8 mouse cellular contexts compared by ENCODE assay signal in the genomic region with DNA sequence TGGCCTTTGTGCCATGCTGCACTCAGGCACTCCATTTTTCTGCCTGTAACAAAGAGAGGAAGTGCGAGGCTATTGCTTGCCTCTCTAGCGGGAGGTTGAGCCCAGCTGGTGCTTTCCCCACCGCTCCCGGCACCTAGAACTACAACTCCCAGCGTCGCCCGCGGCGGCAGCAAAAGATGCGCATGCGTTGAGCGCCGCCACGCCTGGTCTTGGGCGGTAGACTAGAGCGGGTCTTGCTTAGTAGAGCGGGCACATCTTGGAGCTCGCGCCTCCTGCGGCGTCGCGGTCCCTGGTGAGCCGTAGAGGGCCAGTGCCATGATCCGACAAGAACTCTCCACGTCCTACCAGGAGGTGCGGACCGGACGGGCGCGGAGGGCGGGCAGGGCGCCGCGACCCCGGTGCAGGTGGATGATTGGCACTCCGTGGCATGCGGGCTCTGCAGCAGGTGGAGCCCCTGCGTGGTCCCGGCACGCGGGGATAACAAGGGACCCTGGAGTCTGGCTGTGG. TPM values are rescaled to one million over a fixed set of nuclear protein-coding genes. Genes with fewer than 3 reads are reported as not detected.
A peak's percentile ranks its signal among the peaks of the same experiment; 100 is the strongest.
DNase-seq lines count a peak whose midpoint lies in the region; ATAC-seq and TF ChIP-seq lines count a peak whose summit lies in the region.

Tmem206 (plus strand) TSS at position 187 of the 507 bp plus-strand sequence.

- no peaks in the 10 kb centered on the region for H3K79me3 ChIP-seq in C2C12 (ENCODE audit: low read depth)

- peak; percentile 88 for ATAC-seq in heart, embryonic 13.5 days (ENCODE audit: extremely low read depth, insufficient number of reproducible peaks, low FRiP score, low TSS enrichment)
- peak; percentile 93 for ATAC-seq in liver, embryonic 12.5 days
- peak; percentile 95 for ATAC-seq in stomach, embryonic 15.5 days (ENCODE audit: insufficient read depth, low FRiP score, low read depth)

- H3K36me3 ChIP-seq in C2C12 (ENCODE audit: control insufficient read depth, insufficient read depth) = no peaks in the 10 kb centered on the region
- H3K36me3 ChIP-seq in erythroblast, embryonic 14.5 days (ENCODE audit: control insufficient read depth) = peaks cover 21% of the 10 kb centered on the region
- peaks cover 14% of the 10 kb centered on the region for H3K36me3 ChIP-seq in heart, embryonic 13.5 days
- peaks cover 2% of the 10 kb centered on the region; the same call in 1 of the 2 replicates for H3K36me3 ChIP-seq in liver, embryonic 12.5 days
- H3K36me3 ChIP-seq in stomach, embryonic 15.5 days = 0 out of 2 replicates have a peak, but pooled peaks cover 3% of the 10 kb centered on the region

- H3ac ChIP-seq in C2C12 (ENCODE audit: control insufficient read depth, insufficient read length, low read depth) = peak within 1 kb of the TSS; percentile 70

- peak within 1 kb of the TSS; percentile 60 for H3K27ac ChIP-seq in heart, embryonic 13.5 days (replicated peaks)
- H3K27ac ChIP-seq in liver, embryonic 12.5 days = peak within 1 kb of the TSS; percentile 82
- peak within 1 kb of the TSS; percentile 73 for H3K27ac ChIP-seq in stomach, embryonic 15.5 days

- WGBS in heart, embryonic 13.5 days = under 1% methylated on average over 39 of the region's 42 CpGs
- under 1% methylated on average over 42 of the region's 42 CpGs for WGBS in liver, embryonic 12.5 days (ENCODE audit: insufficient replicate concordance)
- WGBS in stomach, embryonic 15.5 days = under 1% methylated on average over 42 of the region's 42 CpGs

- no peaks in the 10 kb centered on the region for H3K9me3 ChIP-seq in erythroblast, embryonic 14.5 days (ENCODE audit: control insufficient read depth, low read length)
- no peaks in the 10 kb centered on the region for H3K9me3 ChIP-seq in heart, embryonic 13.5 days
- H3K9me3 ChIP-seq in liver, embryonic 12.5 days (replicated peaks) = no peaks in the 10 kb centered on the region
- H3K9me3 ChIP-seq in stomach, embryonic 15.5 days = no peaks in the 10 kb centered on the region

- peak within 1 kb of the TSS; percentile 63 for H3K4me3 ChIP-seq in C2C12 (ENCODE audit: insufficient read depth, poor library complexity, severe bottlenecking)
- H3K4me3 ChIP-seq in erythroblast, embryonic 14.5 days (replicated peaks) = peak within 1 kb of the TSS; percentile 76
- peak within 1 kb of the TSS; percentile 86 for H3K4me3 ChIP-seq in heart, embryonic 13.5 days
- H3K4me3 ChIP-seq in liver, embryonic 12.5 days = peak within 1 kb of the TSS; percentile 83
- H3K4me3 ChIP-seq in stomach, embryonic 15.5 days (replicated peaks) = peak within 1 kb of the TSS; percentile 92

- H3K4me1 ChIP-seq in erythroblast, embryonic 14.5 days (ENCODE audit: control insufficient read depth) = peaks cover 51% of the 10 kb centered on the region
- peaks cover 28% of the 10 kb centered on the region for H3K4me1 ChIP-seq in heart, embryonic 13.5 days
- peaks cover 38% of the 10 kb centered on the region for H3K4me1 ChIP-seq in liver, embryonic 12.5 days
- H3K4me1 ChIP-seq in stomach, embryonic 15.5 days = peaks cover 25% of the 10 kb centered on the region

- peak within 1 kb of the TSS; percentile 91 for H3K9ac ChIP-seq in heart, embryonic 13.5 days
- H3K9ac ChIP-seq in liver, embryonic 12.5 days = peak within 1 kb of the TSS; percentile 94
- peak within 1 kb of the TSS; percentile 68 for H3K9ac ChIP-seq in stomach, embryonic 15.5 days

- H3K4me2 ChIP-seq in heart, embryonic 13.5 days = peak within 1 kb of the TSS; percentile 98
- H3K4me2 ChIP-seq in liver, embryonic 12.5 days = peak within 1 kb of the TSS; percentile 99
- peak within 1 kb of the TSS; percentile 91 for H3K4me2 ChIP-seq in stomach, embryonic 15.5 days

- peaks cover 16% of the 10 kb centered on the region for H3K79me2 ChIP-seq in C2C12 (ENCODE audit: control insufficient read depth, insufficient read depth)

- no peak for TF ChIP-seq CTCF in C2C12 (IDR thresholded peaks at IDR 0.05; ENCODE audit: control insufficient read depth, insufficient read depth, insufficient read length)
- TF ChIP-seq CTCF in brain, embryonic 14.5 days (IDR thresholded peaks at IDR 0.05; ENCODE audit: borderline replicate concordance, extremely low read depth, insufficient read depth, insufficient read length) = no peak

- peak; percentile 99 for DNase-seq in brain, embryonic 14.5 days (ENCODE audit: low read depth)
- peak; percentile 97 for DNase-seq in kidney, postnatal 10 days
- DNase-seq in natural killer cell, adult 2 months (ENCODE audit: low spot score in 2 of 2) = peak; percentile 91 to 95

- TF ChIP-seq POLR2A in brain, embryonic 14.5 days (IDR thresholded peaks at IDR 0.05; ENCODE audit: borderline replicate concordance, extremely low read depth, insufficient read depth, insufficient read length, poor library complexity, severe bottlenecking) = peak; percentile 75; the same call in 1 of the 2 replicates

- H3K27me3 ChIP-seq in C2C12 (ENCODE audit: control insufficient read depth, insufficient read depth, insufficient read length) = no peaks in the 10 kb centered on the region
- H3K27me3 ChIP-seq in erythroblast, embryonic 14.5 days (ENCODE audit: control insufficient read depth) = no peaks in the 10 kb centered on the region
- H3K27me3 ChIP-seq in heart, embryonic 13.5 days (replicated peaks) = no peaks in the 10 kb centered on the region; the same call in 1 of the 2 replicates
- peaks cover 5% of the 10 kb centered on the region; the same call in 1 of the 2 replicates for H3K27me3 ChIP-seq in liver, embryonic 12.5 days (replicated peaks)
- H3K27me3 ChIP-seq in stomach, embryonic 15.5 days (replicated peaks) = no peaks in the 10 kb centered on the region

TF ChIP-seq in C2C12, 6 proteins besides CTCF, POLR2A, EP300 and RAD21:
- TF ChIP-seq MYOD1 (IDR thresholded peaks at IDR 0.05; ENCODE audit: control insufficient read depth, insufficient read length, low read depth) = no peak
- no peak for TF ChIP-seq CEBPB (IDR thresholded peaks at IDR 0.05; ENCODE audit: low read depth)
- TF ChIP-seq MYOG (IDR thresholded peaks at IDR 0.05; ENCODE audit: control insufficient read depth, extremely low read depth, insufficient read length) = no peak
- no peak for TF ChIP-seq FOSL1 (IDR thresholded peaks at IDR 0.05; ENCODE audit: insufficient read depth, low read length, poor library complexity, severe bottlenecking)
- TF ChIP-seq USF1 (IDR thresholded peaks at IDR 0.05; ENCODE audit: low read depth) = no peak
- TF ChIP-seq MAX (IDR thresholded peaks at IDR 0.05) = no peak

RNA-seq across cellular contexts. Expression of gene Tmem206, which starts in this region (rescaled TPM):
- 9.8 TPM for polyA plus RNA-seq in C2C12 (2012; fragmentation: generic; extraction: Trizol)
- polyA plus RNA-seq in brain, embryonic 14.5 days (2012; rRNA removed) = 30.7 and 35.6 TPM in 2 replicates
- polyA plus RNA-seq in erythroblast, embryonic 14.5 days (2012) = 0.50 and 0.92 TPM in 2 replicates
- polyA plus RNA-seq in heart, embryonic 13.5 days (2015; fragmentation: Nextera tagmentation; extraction: Ambion mirVana) = 16.2 and 17.6 TPM in 2 replicates
- 9.8 and 10.5 TPM in 2 replicates for polyA plus RNA-seq in liver, embryonic 12.5 days (2016; fragmentation: Nextera tagmentation; extraction: Ambion mirVana)
- 20.0 and 20.8 TPM in 2 replicates for polyA plus RNA-seq in stomach, embryonic 15.5 days (2015; fragmentation: Nextera tagmentation; extraction: Ambion mirVana)

Comparison
In these comparisons a context has a peak if more than half of its experiments do, and no peak if none do; other contexts are left out.
1. Peak in every context shown above with its lines: DNase-seq, ATAC-seq, H3K4me3 ChIP-seq and H3K27ac ChIP-seq.